Mouse (Mus musculus) bone marrow, adult 2 months (tissue): ENCODE results near the gene Eif4g2.

ENCODE experiments used
- CTCF ChIP-seq: fragments of 200-500 bp; IDR thresholded peaks from 2 replicates; pipeline ENCODE4 v1.5.1; 2011; ENCODE audit warnings: low read length, control low read depth; ENCODE audit not compliant: control insufficient read depth, insufficient read depth
- POLR2A ChIP-seq: fragments of 200-500 bp; IDR thresholded peaks from 2 replicates; pipeline ENCODE4 v1.6.1; 2011; ENCODE audit warnings: low read depth, mild to moderate bottlenecking, control low read depth, low read length, borderline replicate concordance; ENCODE audit not compliant: control insufficient read depth

GRCm38 (mm10) chr7:111126636-111127395, 44.0 kb upstream of the Eif4g2 start:
- TF ChIP-seq CTCF (no peak), POLR2A (no peak)
